Mouse (Mus musculus): ENCODE results near the gene Rangap1. TPM values are rescaled to one million over a fixed set of nuclear protein-coding genes. Genes with fewer than 3 reads are reported as not detected.

Rangap1 gene
- polyA plus RNA-seq, 1 experiment from 2014 or later = 108 TPM

GRCm38 (mm10) chr15:81694891-81695290 is 50.4 kb downstream of the Rangap1 start:
- H3K4me1 ChIP-seq (ENCODE audit: control insufficient read depth, insufficient read depth, low read length) = no peaks in the 10 kb centered on the region
- no peaks in the 10 kb centered on the region for H3K36me3 ChIP-seq (ENCODE audit: control insufficient read depth, insufficient read depth, low read length)
- ATAC-seq = no peak
- peak overlapping the region; percentile 54 for H3K4me3 ChIP-seq (ENCODE audit: low read depth, low read length)
- H3K9ac ChIP-seq (ENCODE audit: low read length) = peak overlapping the region; percentile 71
- peak overlapping the region; percentile 93 for H3K4me2 ChIP-seq (ENCODE audit: low read length)
- peaks cover 33% of the 10 kb centered on the region for H3K27me3 ChIP-seq (replicated peaks; ENCODE audit: control insufficient read depth, insufficient read depth, low read length)
- WGBS = 30% methylated on average over 18 of the region's 19 CpGs
- no peak overlapping the region for H3K27ac ChIP-seq (ENCODE audit: low read depth, low read length)
- no peaks in the 10 kb centered on the region for H3K9me3 ChIP-seq (replicated peaks; ENCODE audit: control insufficient read depth, low read length)
- DNase-seq (ENCODE audit: low spot score) = no peak

- Histone ChIP-seq H3K9ac (ENCODE audit: low read length) (peak overlapping the region; percentile 71), H3K9me3 (replicated peaks; ENCODE audit: control insufficient read depth, low read length) (no peaks in the 10 kb centered on the region), H3K36me3 (ENCODE audit: control insufficient read depth, insufficient read depth, low read length) (no peaks in the 10 kb centered on the region), H3K27me3 (replicated peaks; ENCODE audit: control insufficient read depth, insufficient read depth, low read length) (peaks cover 33% of the 10 kb centered on the region), H3K4me1 (ENCODE audit: control insufficient read depth, insufficient read depth, low read length) (no peaks in the 10 kb centered on the region), H3K4me2 (ENCODE audit: low read length) (peak overlapping the region; percentile 93), H3K4me3 (ENCODE audit: low read depth, low read length) (peak overlapping the region; percentile 54), H3K27ac (ENCODE audit: low read depth, low read length) (no peak overlapping the region)
- DNase-seq (ENCODE audit: low spot score) = peak; percentile 80
- peak; percentile 87 for ATAC-seq
- 1% methylated on average over 85 of the region's 107 CpGs for WGBS
Measured at GRCm38 (mm10) chr15:81693967-81694881, 51.1 kb downstream of the Rangap1 start.

GRCm38 (mm10) chr15:81693366-81693966 is 51.9 kb downstream of the Rangap1 start:
- 5% methylated on average over 39 of the region's 41 CpGs for WGBS
- Histone ChIP-seq H3K9ac (ENCODE audit: low read length) (peak overlapping the region; percentile 71), H3K27me3 (replicated peaks; ENCODE audit: control insufficient read depth, insufficient read depth, low read length) (peaks cover 33% of the 10 kb centered on the region), H3K9me3 (replicated peaks; ENCODE audit: control insufficient read depth, low read length) (no peaks in the 10 kb centered on the region), H3K27ac (ENCODE audit: low read depth, low read length) (no peak overlapping the region), H3K4me2 (ENCODE audit: low read length) (peak overlapping the region; percentile 93), H3K4me1 (ENCODE audit: control insufficient read depth, insufficient read depth, low read length) (no peaks in the 10 kb centered on the region), H3K36me3 (ENCODE audit: control insufficient read depth, insufficient read depth, low read length) (peaks cover 6% of the 10 kb centered on the region; the same call in 1 of the 2 replicates), H3K4me3 (ENCODE audit: low read depth, low read length) (peak overlapping the region; percentile 54)
- DNase-seq (ENCODE audit: low spot score) = peak; percentile 22
- ATAC-seq = peak; percentile 48

- ATAC-seq = no peak
- Histone ChIP-seq H3K4me2 (ENCODE audit: low read length) (no peak overlapping the region), H3K4me3 (ENCODE audit: low read depth, low read length) (no peak overlapping the region), H3K9ac (ENCODE audit: low read length) (no peak overlapping the region), H3K27ac (ENCODE audit: low read depth, low read length) (no peak overlapping the region), H3K27me3 (replicated peaks; ENCODE audit: control insufficient read depth, insufficient read depth, low read length) (no peaks in the 10 kb centered on the region), H3K9me3 (replicated peaks; ENCODE audit: control insufficient read depth, low read length) (no peaks in the 10 kb centered on the region), H3K36me3 (ENCODE audit: control insufficient read depth, insufficient read depth, low read length) (peaks cover 75% of the 10 kb centered on the region), H3K4me1 (ENCODE audit: control insufficient read depth, insufficient read depth, low read length) (no peaks in the 10 kb centered on the region)
- WGBS = 93% methylated on average over 4 of the region's 4 CpGs
- no peak for DNase-seq (ENCODE audit: low spot score)
Measured at GRCm38 (mm10) chr15:81680301-81680805, 65.0 kb downstream of the Rangap1 start.

- Histone ChIP-seq H3K36me3 (ENCODE audit: control insufficient read depth, insufficient read depth, low read length) (peaks cover 56% of the 10 kb centered on the region), H3K9me3 (replicated peaks; ENCODE audit: control insufficient read depth, low read length) (no peaks in the 10 kb centered on the region), H3K27me3 (replicated peaks; ENCODE audit: control insufficient read depth, insufficient read depth, low read length) (no peaks in the 10 kb centered on the region), H3K4me3 (ENCODE audit: low read depth, low read length) (no peak overlapping the region), H3K4me1 (ENCODE audit: control insufficient read depth, insufficient read depth, low read length) (no peaks in the 10 kb centered on the region), H3K4me2 (ENCODE audit: low read length) (no peak overlapping the region), H3K27ac (ENCODE audit: low read depth, low read length) (no peak overlapping the region), H3K9ac (ENCODE audit: low read length) (no peak overlapping the region)
- ATAC-seq (no peak), DNase-seq (ENCODE audit: low spot score) (no peak)
- WGBS = 90% methylated on average over 3 of the region's 3 CpGs
Measured at GRCm38 (mm10) chr15:81676637-81677036, 68.7 kb downstream of the Rangap1 start.

- H3K4me3 ChIP-seq (ENCODE audit: low read depth, low read length) = no peak overlapping the region
- peaks cover 56% of the 10 kb centered on the region for H3K36me3 ChIP-seq (ENCODE audit: control insufficient read depth, insufficient read depth, low read length)
- no peak overlapping the region for H3K9ac ChIP-seq (ENCODE audit: low read length)
- H3K4me2 ChIP-seq (ENCODE audit: low read length) = no peak overlapping the region
- DNase-seq (ENCODE audit: low spot score) = peak; percentile 58
- no peak for ATAC-seq
- H3K4me1 ChIP-seq (ENCODE audit: control insufficient read depth, insufficient read depth, low read length) = no peaks in the 10 kb centered on the region; the same call in 1 of the 2 replicates
- 91% methylated on average over 4 of the region's 4 CpGs for WGBS
- H3K27me3 ChIP-seq (replicated peaks; ENCODE audit: control insufficient read depth, insufficient read depth, low read length) = no peaks in the 10 kb centered on the region
- no peak overlapping the region for H3K27ac ChIP-seq (ENCODE audit: low read depth, low read length)
- no peaks in the 10 kb centered on the region for H3K9me3 ChIP-seq (replicated peaks; ENCODE audit: control insufficient read depth, low read length)
Measured at GRCm38 (mm10) chr15:81670231-81670640, 75.1 kb downstream of the Rangap1 start.

GRCm38 (mm10) chr15:81666957-81667356 is 78.4 kb downstream of the Rangap1 start:
- ATAC-seq = no peak
- Histone ChIP-seq H3K9ac (ENCODE audit: low read length) (no peak overlapping the region), H3K4me3 (ENCODE audit: low read depth, low read length) (no peak overlapping the region), H3K36me3 (ENCODE audit: control insufficient read depth, insufficient read depth, low read length) (peaks cover 40% of the 10 kb centered on the region), H3K4me1 (ENCODE audit: control insufficient read depth, insufficient read depth, low read length) (peaks cover 7% of the 10 kb centered on the region), H3K9me3 (replicated peaks; ENCODE audit: control insufficient read depth, low read length) (no peaks in the 10 kb centered on the region), H3K27ac (ENCODE audit: low read depth, low read length) (no peak overlapping the region), H3K27me3 (replicated peaks; ENCODE audit: control insufficient read depth, insufficient read depth, low read length) (no peaks in the 10 kb centered on the region), H3K4me2 (ENCODE audit: low read length) (no peak overlapping the region)
- no peak for DNase-seq (ENCODE audit: low spot score)
- WGBS = 90% methylated on average over 10 of the region's 10 CpGs

- H3K27ac ChIP-seq (ENCODE audit: low read depth, low read length) = peak within 1 kb of the TSS; percentile 27; the same call in 1 of the 2 replicates
- peak within 1 kb of the TSS; percentile 87 for H3K4me3 ChIP-seq (ENCODE audit: low read depth, low read length)
Measured at GRCm38 (mm10) chr15:81663697-81664561, 81.4 kb downstream of the Rangap1 start, which contains the start of gene L3mbtl2. L3mbtl2 (plus strand) TSS chr15:81663889.

More at GRCm38 (mm10) chr15:81663697-81664561, 81.4 kb downstream of the Rangap1 start, which contains the start of gene L3mbtl2:
- Histone ChIP-seq H3K9ac (ENCODE audit: low read length) (peak within 1 kb of the TSS; percentile 65), H3K4me1 (ENCODE audit: control insufficient read depth, insufficient read depth, low read length) (peaks cover 7% of the 10 kb centered on the region), H3K36me3 (ENCODE audit: control insufficient read depth, insufficient read depth, low read length) (peaks cover 19% of the 10 kb centered on the region), H3K9me3 (replicated peaks; ENCODE audit: control insufficient read depth, low read length) (no peaks in the 10 kb centered on the region), H3K4me2 (ENCODE audit: low read length) (peak within 1 kb of the TSS; percentile 89), H3K27me3 (replicated peaks; ENCODE audit: control insufficient read depth, insufficient read depth, low read length) (no peaks in the 10 kb centered on the region)
- under 1% methylated on average over 55 of the region's 55 CpGs for WGBS
- DNase-seq (ENCODE audit: low spot score) (peak; percentile 97), ATAC-seq (peak; percentile 100)
